Mouse (Mus musculus): Measurements from ENCODE around the gene Cacnb4. TPM values are rescaled to one million over a fixed set of nuclear protein-coding genes. Genes with fewer than 3 reads are reported as not detected.

The Cacnb4 gene
- polyA plus RNA-seq, 1 experiment from 2014 or later, result 1.3 TPM

- Histone ChIP-seq H3K27me3 (no peaks in the 10 kb centered on the region), H3K4me2 (no peak overlapping the region), H3K27ac (no peak overlapping the region), H3K4me3 (no peak overlapping the region), H3K4me1 (no peaks in the 10 kb centered on the region), H3K9me3 (no peaks in the 10 kb centered on the region), H3K36me3 (no peaks in the 10 kb centered on the region), H3K9ac (no peak overlapping the region)
- ATAC-seq (ENCODE audit: insufficient number of reproducible peaks, insufficient read depth, low FRiP score, low TSS enrichment, low read depth), result no peak
- WGBS, result 79% methylated on average over 6 of the region's 6 CpGs
Measured at GRCm38 (mm10) chr2:52686601-52687000, 10.0 kb upstream of the Cacnb4 start.

GRCm38 (mm10) chr2:52677589-52677988, 958 bp upstream of the Cacnb4 start:
- Histone ChIP-seq H3K9ac (no peak overlapping the region), H3K9me3 (no peaks in the 10 kb centered on the region), H3K4me1 (peaks cover 14% of the 10 kb centered on the region), H3K4me2 (no peak overlapping the region), H3K36me3 (no peaks in the 10 kb centered on the region), H3K27ac (no peak overlapping the region), H3K4me3 (no peak overlapping the region), H3K27me3 (peaks cover 30% of the 10 kb centered on the region)
- WGBS, result 69% methylated on average over 4 of the region's 4 CpGs
- no peak for ATAC-seq (ENCODE audit: insufficient number of reproducible peaks, insufficient read depth, low FRiP score, low TSS enrichment, low read depth)

- WGBS, result 1% methylated on average over 6 of the region's 6 CpGs
- Histone ChIP-seq H3K27ac (no peak overlapping the region), H3K4me3 (peak overlapping the region; percentile 70), H3K4me2 (peak overlapping the region; percentile 96), H3K27me3 (peaks cover 31% of the 10 kb centered on the region), H3K4me1 (peaks cover 14% of the 10 kb centered on the region), H3K9ac (no peak overlapping the region), H3K9me3 (no peaks in the 10 kb centered on the region), H3K36me3 (no peaks in the 10 kb centered on the region)
- ATAC-seq (ENCODE audit: insufficient number of reproducible peaks, insufficient read depth, low FRiP score, low TSS enrichment, low read depth), result no peak
Measured at GRCm38 (mm10) chr2:52676913-52677303, 277 bp upstream of the Cacnb4 start.

GRCm38 (mm10) chr2:52675278-52675987, 1.2 kb downstream of the Cacnb4 start:
- under 1% methylated on average over 39 of the region's 42 CpGs for WGBS
- Histone ChIP-seq H3K4me3 (peak overlapping the region; percentile 70), H3K9ac (peak overlapping the region; percentile 79), H3K4me1 (peaks cover 14% of the 10 kb centered on the region), H3K4me2 (peak overlapping the region; percentile 96), H3K27ac (no peak overlapping the region), H3K27me3 (peaks cover 31% of the 10 kb centered on the region), H3K36me3 (no peaks in the 10 kb centered on the region), H3K9me3 (no peaks in the 10 kb centered on the region)
- ATAC-seq (ENCODE audit: insufficient number of reproducible peaks, insufficient read depth, low FRiP score, low TSS enrichment, low read depth), result peak; percentile 61

GRCm38 (mm10) chr2:52674886-52675277, 1.7 kb downstream of the Cacnb4 start:
- Histone ChIP-seq H3K9me3 (no peaks in the 10 kb centered on the region), H3K36me3 (no peaks in the 10 kb centered on the region), H3K4me3 (peak overlapping the region; percentile 70), H3K4me1 (peaks cover 14% of the 10 kb centered on the region), H3K27me3 (peaks cover 31% of the 10 kb centered on the region), H3K4me2 (peak overlapping the region; percentile 96), H3K27ac (no peak overlapping the region), H3K9ac (peak overlapping the region; percentile 79; the same call in 1 of the 2 replicates)
- no peak for ATAC-seq (ENCODE audit: insufficient number of reproducible peaks, insufficient read depth, low FRiP score, low TSS enrichment, low read depth)
- WGBS, result under 1% methylated on average over 19 of the region's 19 CpGs

- peaks cover 14% of the 10 kb centered on the region for H3K4me1 ChIP-seq
- peaks cover 27% of the 10 kb centered on the region for H3K27me3 ChIP-seq
- no peak overlapping the region for H3K9ac ChIP-seq
- H3K4me2 ChIP-seq, result no peak overlapping the region
- WGBS, result 72% methylated on average over 1 of the region's 1 CpGs
- H3K9me3 ChIP-seq, result no peaks in the 10 kb centered on the region
- no peak for ATAC-seq (ENCODE audit: insufficient number of reproducible peaks, insufficient read depth, low FRiP score, low TSS enrichment, low read depth)
- no peak overlapping the region for H3K27ac ChIP-seq
- H3K36me3 ChIP-seq, result no peaks in the 10 kb centered on the region
- no peak overlapping the region for H3K4me3 ChIP-seq
Measured at GRCm38 (mm10) chr2:52673172-52673571, 3.5 kb downstream of the Cacnb4 start.

- H3K9me3 ChIP-seq, result no peaks in the 10 kb centered on the region
- ATAC-seq (ENCODE audit: insufficient number of reproducible peaks, insufficient read depth, low FRiP score, low TSS enrichment, low read depth), result no peak
- H3K4me2 ChIP-seq, result no peak overlapping the region
- H3K9ac ChIP-seq, result no peak overlapping the region
- no peak overlapping the region for H3K4me3 ChIP-seq
- H3K27ac ChIP-seq, result no peak overlapping the region
- peaks cover 9% of the 10 kb centered on the region for H3K4me1 ChIP-seq
- peaks cover 20% of the 10 kb centered on the region for H3K27me3 ChIP-seq
- no peaks in the 10 kb centered on the region for H3K36me3 ChIP-seq
- 89% methylated on average over 5 of the region's 5 CpGs for whole genome bisulfite sequencing
Measured at GRCm38 (mm10) chr2:52670733-52671132, 5.9 kb downstream of the Cacnb4 start.

- H3K27me3 ChIP-seq, result peaks cover 4% of the 10 kb centered on the region; the same call in 1 of the 2 replicates
- WGBS, result 73% methylated on average over 6 of the region's 6 CpGs
Measured at GRCm38 (mm10) chr2:52668480-52668879, 8.2 kb downstream of the Cacnb4 start.

GRCm38 (mm10) chr2:52656722-52657121, 19.9 kb downstream of the Cacnb4 start:
- peaks cover 6% of the 10 kb centered on the region for H3K27me3 ChIP-seq
- H3K36me3 ChIP-seq, result no peaks in the 10 kb centered on the region
- 86% methylated on average over 5 of the region's 5 CpGs for WGBS
- no peak overlapping the region for H3K4me2 ChIP-seq
- H3K9me3 ChIP-seq, result no peaks in the 10 kb centered on the region
- no peak overlapping the region for H3K27ac ChIP-seq
- H3K4me1 ChIP-seq, result no peaks in the 10 kb centered on the region
- no peak overlapping the region for H3K9ac ChIP-seq
- H3K4me3 ChIP-seq, result no peak overlapping the region
- no peak for ATAC-seq (ENCODE audit: insufficient number of reproducible peaks, insufficient read depth, low FRiP score, low TSS enrichment, low read depth)

More at GRCm38 (mm10) chr2:52668480-52668879, 8.2 kb downstream of the Cacnb4 start:
- H3K9me3 ChIP-seq, result no peaks in the 10 kb centered on the region
- H3K36me3 ChIP-seq, result no peaks in the 10 kb centered on the region
- H3K9ac ChIP-seq, result no peak overlapping the region
- no peak overlapping the region for H3K4me2 ChIP-seq
- no peak for ATAC-seq (ENCODE audit: insufficient number of reproducible peaks, insufficient read depth, low FRiP score, low TSS enrichment, low read depth)
- no peaks in the 10 kb centered on the region for H3K4me1 ChIP-seq
- H3K4me3 ChIP-seq, result no peak overlapping the region
- H3K27ac ChIP-seq, result no peak overlapping the region

GRCm38 (mm10) chr2:52654541-52654940, 22.1 kb downstream of the Cacnb4 start:
- H3K9ac ChIP-seq, result no peak overlapping the region
- H3K27me3 ChIP-seq, result no peaks in the 10 kb centered on the region
- 68% methylated on average over 4 of the region's 4 CpGs for WGBS
- no peaks in the 10 kb centered on the region for H3K9me3 ChIP-seq
- H3K36me3 ChIP-seq, result no peaks in the 10 kb centered on the region
- no peak overlapping the region for H3K4me2 ChIP-seq
- ATAC-seq (ENCODE audit: insufficient number of reproducible peaks, insufficient read depth, low FRiP score, low TSS enrichment, low read depth), result no peak
- no peaks in the 10 kb centered on the region for H3K4me1 ChIP-seq
- H3K27ac ChIP-seq, result no peak overlapping the region
- H3K4me3 ChIP-seq, result no peak overlapping the region

- no peak overlapping the region for H3K9ac ChIP-seq
- no peaks in the 10 kb centered on the region; the same call in 1 of the 2 replicates for H3K4me1 ChIP-seq
- no peak overlapping the region for H3K4me2 ChIP-seq
- no peak overlapping the region for H3K4me3 ChIP-seq
- no peak for ATAC-seq (ENCODE audit: insufficient number of reproducible peaks, insufficient read depth, low FRiP score, low TSS enrichment, low read depth)
- WGBS, result 67% methylated on average over 6 of the region's 6 CpGs
- no peak overlapping the region for H3K27ac ChIP-seq
- no peaks in the 10 kb centered on the region for H3K36me3 ChIP-seq
- no peaks in the 10 kb centered on the region for H3K27me3 ChIP-seq
- no peaks in the 10 kb centered on the region for H3K9me3 ChIP-seq
Measured at GRCm38 (mm10) chr2:52651547-52651946, 25.1 kb downstream of the Cacnb4 start.

GRCm38 (mm10) chr2:52647255-52647998, 29.2 kb downstream of the Cacnb4 start:
- Histone ChIP-seq H3K36me3 (no peaks in the 10 kb centered on the region), H3K4me3 (no peak overlapping the region), H3K9me3 (no peaks in the 10 kb centered on the region), H3K27me3 (no peaks in the 10 kb centered on the region), H3K27ac (no peak overlapping the region), H3K4me2 (no peak overlapping the region), H3K9ac (no peak overlapping the region), H3K4me1 (no peaks in the 10 kb centered on the region; the same call in 1 of the 2 replicates)
- no peak for ATAC-seq (ENCODE audit: insufficient number of reproducible peaks, insufficient read depth, low FRiP score, low TSS enrichment, low read depth)
- WGBS, result 70% methylated on average over 8 of the region's 8 CpGs
